Mouse (Mus musculus) v-Abl transformed pro-B cells (cell line): ENCODE measurements around the gene Ptpn11.

Experiments used
- in situ Hi-C, 2 experiments: fragments of 400-800 bp; cut with MboI; formaldehyde crosslinking; loops; one replicate each; pipeline ENCODE4 v1.15.1; 2025; ENCODE audit not compliant: unreplicated experiment in 2 of 2

The Ptpn11 gene

GRCm38 (mm10) chr5:121140276-121140675 lies 50.9 kb downstream of the Ptpn11 start:
- in situ Hi-C loops = no loop called here

- in situ Hi-C loops = no loop called here
Observed at GRCm38 (mm10) chr5:121137125-121137524, 54.1 kb downstream of the Ptpn11 start.

GRCm38 (mm10) chr5:121131801-121132200 lies 59.4 kb downstream of the Ptpn11 start:
- in situ Hi-C loops = no loop called here

- in situ Hi-C loops = loop anchor here (10.0 kb wide), 1 partner anchor 174 kb away; no protein-coding TSS in a partner anchor
Observed at GRCm38 (mm10) chr5:121129254-121129653, 61.9 kb downstream of the Ptpn11 start.

GRCm38 (mm10) chr5:121126051-121126450 lies 65.1 kb downstream of the Ptpn11 start:
- in situ Hi-C loops = loop anchor here (10.0 kb wide), 1 partner anchor 171 kb away; no protein-coding TSS in a partner anchor

GRCm38 (mm10) chr5:121125563-121125962 lies 65.6 kb downstream of the Ptpn11 start:
- in situ Hi-C loops = loop anchor here (10.0 kb wide), 1 partner anchor 171 kb away; no protein-coding TSS in a partner anchor

- in situ Hi-C loops = loop anchor here (10.0 kb wide), 1 partner anchor 170 kb away; no protein-coding TSS in a partner anchor
Observed at GRCm38 (mm10) chr5:121124208-121125185, 66.7 kb downstream of the Ptpn11 start.

- in situ Hi-C loops = loop anchor here (10.0 kb wide), 1 partner anchor 169 kb away; no protein-coding TSS in a partner anchor
Observed at GRCm38 (mm10) chr5:121123399-121123798, 67.8 kb downstream of the Ptpn11 start.

GRCm38 (mm10) chr5:121122577-121122976 lies 68.6 kb downstream of the Ptpn11 start:
- in situ Hi-C loops = loop anchor here (10.0 kb wide), 1 partner anchor 168 kb away; no protein-coding TSS in a partner anchor

GRCm38 (mm10) chr5:121122036-121122435 lies 69.2 kb downstream of the Ptpn11 start:
- in situ Hi-C loops = loop anchor here (10.0 kb wide), 1 partner anchor 167 kb away; no protein-coding TSS in a partner anchor

- in situ Hi-C loops = loop anchor here (10.0 kb wide), 1 partner anchor 165 kb away; no protein-coding TSS in a partner anchor
Observed at GRCm38 (mm10) chr5:121119331-121120034, 71.7 kb downstream of the Ptpn11 start.

- in situ Hi-C loops = no loop called here
Observed at GRCm38 (mm10) chr5:121118345-121118744, 72.9 kb downstream of the Ptpn11 start.

- in situ Hi-C loops = no loop called here
Observed at GRCm38 (mm10) chr5:121116941-121117340, 74.3 kb downstream of the Ptpn11 start.

GRCm38 (mm10) chr5:121115391-121116157 lies 75.6 kb downstream of the Ptpn11 start:
- in situ Hi-C loops = no loop called here

- in situ Hi-C loops = no loop called here
Observed at GRCm38 (mm10) chr5:121114151-121114550, 77.0 kb downstream of the Ptpn11 start.

GRCm38 (mm10) chr5:121112390-121112789 lies 78.8 kb downstream of the Ptpn11 start:
- in situ Hi-C loops = no loop called here

- in situ Hi-C loops = no loop called here
Observed at GRCm38 (mm10) chr5:121111106-121111915, 79.9 kb downstream of the Ptpn11 start.

GRCm38 (mm10) chr5:121109185-121109584 lies 82.0 kb downstream of the Ptpn11 start:
- in situ Hi-C loops = no loop called here

GRCm38 (mm10) chr5:121106913-121107312 lies 84.3 kb downstream of the Ptpn11 start:
- in situ Hi-C loops = no loop called here
